Mouse (Mus musculus) embryonic facial prominence, embryonic 13.5 days (tissue): ENCODE results near the gene Ghdc. TPM values are rescaled to one million over a fixed set of nuclear protein-coding genes. Genes with fewer than 3 reads are reported as not detected.

Experiments used
- polyA plus RNA-seq: library from polyadenylated mRNA; unstranded; fragments of >200 nt; fragmentation: Nextera tagmentation; extraction: Ambion mirVana; gene quantifications from 2 replicates; pipeline ENCODE4 v1.2.1, GENCODE M21; 2015

Gene Ghdc
- polyA plus RNA-seq, 1 experiment from 2014 or later: 7.0 TPM

Other genes starting within 250 kb of the Ghdc start
- gene Acly, start 243.0 kb downstream of the Ghdc start, polyA plus RNA-seq: 138 and 141 TPM in 2 replicates
- 0.66 and 0.80 TPM in 2 replicates for gene Ttc25, start 225.3 kb downstream of the Ghdc start, polyA plus RNA-seq
- gene Cnp, start 196.1 kb downstream of the Ghdc start, polyA plus RNA-seq: 28.0 and 31.4 TPM in 2 replicates
- 78.9 and 79.0 TPM in 2 replicates for gene Nkiras2, start 151.7 kb downstream of the Ghdc start, polyA plus RNA-seq
- 277 and 293 TPM in 2 replicates for gene Dnajc7, start 150.8 kb downstream of the Ghdc start, polyA plus RNA-seq
- gene Zfp385c, start 78.5 kb downstream of the Ghdc start, polyA plus RNA-seq: 1.7 and 2.3 TPM in 2 replicates
- gene Dhx58, start 66.7 kb downstream of the Ghdc start, polyA plus RNA-seq: 3.4 and 5.2 TPM in 2 replicates
- gene Kat2a, start 58.5 kb downstream of the Ghdc start, polyA plus RNA-seq: 54.9 and 61.0 TPM in 2 replicates
- 0.39 TPM in 1 of 2 replicates, not detected in the other for gene Hspb9, start 57.1 kb downstream of the Ghdc start, polyA plus RNA-seq
- gene Rab5c, start 32.7 kb downstream of the Ghdc start, polyA plus RNA-seq: 21.0 and 28.5 TPM in 2 replicates
- gene Kcnh4, start 11.0 kb downstream of the Ghdc start, polyA plus RNA-seq: 0.08 and 0.14 TPM in 2 replicates
- not detected in 2 replicates for gene Hcrt, start 8.0 kb downstream of the Ghdc start, polyA plus RNA-seq
- 19.1 and 19.9 TPM in 2 replicates for gene Stat5b, start 79.8 kb upstream of the Ghdc start, polyA plus RNA-seq
- 4.9 and 6.6 TPM in 2 replicates for gene Stat5a, start 88.4 kb upstream of the Ghdc start, polyA plus RNA-seq
- gene Stat3, start 168.6 kb upstream of the Ghdc start, polyA plus RNA-seq: 40.7 and 48.3 TPM in 2 replicates
- 152 and 169 TPM in 2 replicates for gene Cavin1, start 199.9 kb upstream of the Ghdc start, polyA plus RNA-seq
- 33.2 and 38.8 TPM in 2 replicates for gene Atp6v0a1, start 238.5 kb upstream of the Ghdc start, polyA plus RNA-seq